Mouse (Mus musculus) central nervous system, embryonic 18 days (tissue): ENCODE data around the gene Gm3424. TPM values are rescaled to one million over a fixed set of nuclear protein-coding genes. Genes with fewer than 3 reads are reported as not detected.

ENCODE experiments used
- polyA plus RNA-seq: library from polyadenylated mRNA; depleted of rRNA; stranded (reverse); fragments of >200 nt; gene quantifications from 2 replicates; pipeline ENCODE4 v1.2.3, GENCODE M21; 2012; rRNA removed

Gene Gm3424
- polyA plus RNA-seq: not detected in 2 replicates

GRCm38 (mm10) chr14:5830229-5830628, at the start of gene Gm3424:
Gene Gm3424 (minus strand): TSS chr14:5830329.

GRCm38 (mm10) chr14:5807882-5808281, 22.2 kb downstream of the Gm3424 start, which contains the start of gene Gm3383:
Gene Gm3383 (minus strand): TSS chr14:5807982.

Other genes starting within 250 kb of the Gm3424 start
- gene Gm8265, start 197.3 kb downstream of the Gm3424 start, polyA plus RNA-seq: not detected in 2 replicates
- not detected in 2 replicates for gene Gm9603, start 142.9 kb downstream of the Gm3424 start, polyA plus RNA-seq
- gene Gm3373, start 88.8 kb downstream of the Gm3424 start, polyA plus RNA-seq: 2.7 and 3.2 TPM in 2 replicates
- 10.3 and 15.1 TPM in 2 replicates for gene Gm3383, start 22.3 kb downstream of the Gm3424 start, polyA plus RNA-seq
- gene Gm8237, start 50.1 kb upstream of the Gm3424 start, polyA plus RNA-seq: 0.96 and 1.0 TPM in 2 replicates
- 3.5 and 4.1 TPM in 2 replicates for gene Gm3248, start 131.4 kb upstream of the Gm3424 start, polyA plus RNA-seq
- not detected in 2 replicates for gene Gm3453, start 148.8 kb upstream of the Gm3424 start, polyA plus RNA-seq
- gene Gm6337, start 227.9 kb upstream of the Gm3424 start, polyA plus RNA-seq: not detected in 2 replicates